Mouse (Mus musculus) lung, embryonic 14.5 days (tissue): ENCODE data around the gene Atad1. TPM values are rescaled to one million over a fixed set of nuclear protein-coding genes. Genes with fewer than 3 reads are reported as not detected.
A peak's percentile ranks its signal among the peaks of the same experiment; 100 is the strongest.

Experiments used
- ATAC-seq: fragments of 200-750 bp; cut with Nextera tagmentation; 2 replicates; pipeline ENCODE4 v1.8.0; 2017; ENCODE audit warnings: mild to moderate bottlenecking, moderate TSS enrichment, moderate library complexity; ENCODE audit not compliant: insufficient read depth
- DNase-seq: peaks from one replicate; pipeline ENCODE4 v3.0.0-alpha.2; 2015
- H3K27ac ChIP-seq: fragments of 300-500 bp; sonication (generic); 2 replicates; pipeline ENCODE4 v1.5.1; 2014; ENCODE audit warnings: low read depth, mild to moderate bottlenecking, moderate library complexity
- H3K27me3 ChIP-seq: fragments of 300-500 bp; sonication (generic); 2 replicates; pipeline ENCODE4 v1.6.1; 2014; ENCODE audit warnings: low read length, control low read depth; ENCODE audit not compliant: insufficient read depth
- H3K36me3 ChIP-seq: fragments of 300-500 bp; sonication (generic); 2 replicates; pipeline ENCODE4 v1.6.1; 2014; ENCODE audit warnings: control low read depth; ENCODE audit not compliant: insufficient read depth
- H3K4me1 ChIP-seq: fragments of 300-500 bp; sonication (generic); 2 replicates; pipeline ENCODE4 v1.6.1; 2014; ENCODE audit warnings: antibody characterized with exemption, control low read depth; ENCODE audit not compliant: insufficient read depth
- H3K4me2 ChIP-seq: fragments of 300-500 bp; sonication (generic); 2 replicates; pipeline ENCODE4 v1.6.1; 2014; ENCODE audit warnings: mild to moderate bottlenecking
- H3K4me3 ChIP-seq: fragments of 300-500 bp; sonication (generic); 2 replicates; pipeline ENCODE4 v1.5.1; 2014; ENCODE audit warnings: low read depth, low read length
- H3K9ac ChIP-seq: fragments of 300-500 bp; sonication (generic); 2 replicates; pipeline ENCODE4 v1.6.1; 2014
- H3K9me3 ChIP-seq: fragments of 300-500 bp; sonication (generic); 2 replicates; pipeline ENCODE4 v1.6.1; 2016; ENCODE audit warnings: low read depth, low read length, control low read depth
- CTCF ChIP-seq: IDR thresholded peaks from 2 replicates; pipeline ENCODE4 v1.5.1; 2016; ENCODE audit warnings: antibody characterized with exemption, low read depth
- WGBS: fragments of 180-500 bp; shearing (Covaris S2); extraction: QIAGEN DNeasy Blood & Tissue Kit; methylation state at CpG from one replicate; pipeline ENCODE4 v1.1.7; 2014; 5-methylcytosine and 5-hydroxymethylcytosine counted together
- polyA plus RNA-seq: library from polyadenylated mRNA; unstranded; fragments of >200 nt; fragmentation: Nextera tagmentation; extraction: Ambion mirVana; gene quantifications from 2 replicates; pipeline ENCODE4 v1.2.1, GENCODE M21; 2014

Gene Atad1
- polyA plus RNA-seq, 1 experiment from 2014 or later = 67.6 TPM

GRCm38 (mm10) chr19:32749425-32749824, 9.8 kb upstream of the Atad1 start:
- no peak overlapping the region for H3K4me3 ChIP-seq
- peak; percentile 53 for TF ChIP-seq CTCF
- H3K9ac ChIP-seq = no peak overlapping the region
- peak; percentile 73 for DNase-seq
- no peaks in the 10 kb centered on the region for H3K27me3 ChIP-seq
- ATAC-seq = no peak
- H3K36me3 ChIP-seq = no peaks in the 10 kb centered on the region
- H3K4me2 ChIP-seq = no peak overlapping the region
- no peak overlapping the region for H3K27ac ChIP-seq
- no peaks in the 10 kb centered on the region for H3K9me3 ChIP-seq
- WGBS = 22% methylated on average over 6 of the region's 6 CpGs
- H3K4me1 ChIP-seq = no peaks in the 10 kb centered on the region

GRCm38 (mm10) chr19:32740641-32741345, 1.2 kb upstream of the Atad1 start:
- Histone ChIP-seq H3K4me3 (no peak overlapping the region), H3K9me3 (no peaks in the 10 kb centered on the region), H3K36me3 (no peaks in the 10 kb centered on the region), H3K4me1 (no peaks in the 10 kb centered on the region), H3K27ac (no peak overlapping the region), H3K9ac (no peak overlapping the region), H3K27me3 (no peaks in the 10 kb centered on the region), H3K4me2 (no peak overlapping the region)
- 88% methylated on average over 4 of the region's 4 CpGs for WGBS
- DNase-seq (no peak), ATAC-seq (no peak)
- TF ChIP-seq CTCF = no peak

GRCm38 (mm10) chr19:32737844-32738243, 1.7 kb downstream of the Atad1 start:
- TF ChIP-seq CTCF = no peak
- DNase-seq (no peak), ATAC-seq (no peak)
- Histone ChIP-seq H3K9me3 (no peaks in the 10 kb centered on the region), H3K4me1 (no peaks in the 10 kb centered on the region), H3K36me3 (no peaks in the 10 kb centered on the region), H3K9ac (no peak overlapping the region), H3K27ac (no peak overlapping the region), H3K27me3 (no peaks in the 10 kb centered on the region), H3K4me3 (no peak overlapping the region), H3K4me2 (no peak overlapping the region)
- 81% methylated on average over 7 of the region's 7 CpGs for WGBS

- Histone ChIP-seq H3K9ac (no peak overlapping the region), H3K9me3 (no peaks in the 10 kb centered on the region), H3K4me3 (no peak overlapping the region), H3K27ac (no peak overlapping the region), H3K27me3 (no peaks in the 10 kb centered on the region), H3K36me3 (no peaks in the 10 kb centered on the region), H3K4me2 (no peak overlapping the region), H3K4me1 (no peaks in the 10 kb centered on the region)
- DNase-seq = no peak
- no peak for TF ChIP-seq CTCF
- ATAC-seq = no peak
Observed at GRCm38 (mm10) chr19:32732922-32733321, 6.7 kb downstream of the Atad1 start.

GRCm38 (mm10) chr19:32729785-32730184, 9.8 kb downstream of the Atad1 start:
- H3K27ac ChIP-seq = no peak overlapping the region
- no peaks in the 10 kb centered on the region for H3K36me3 ChIP-seq
- H3K4me2 ChIP-seq = no peak overlapping the region
- ATAC-seq (no peak), DNase-seq (no peak)
- no peaks in the 10 kb centered on the region for H3K9me3 ChIP-seq
- TF ChIP-seq CTCF = no peak
- H3K9ac ChIP-seq = no peak overlapping the region
- no peak overlapping the region for H3K4me3 ChIP-seq
- peaks cover 10% of the 10 kb centered on the region for H3K27me3 ChIP-seq
- H3K4me1 ChIP-seq = 0 out of 2 replicates have a peak, but pooled peaks cover 3% of the 10 kb centered on the region
- 85% methylated on average over 4 of the region's 4 CpGs for WGBS

GRCm38 (mm10) chr19:32726451-32727325, 12.9 kb downstream of the Atad1 start:
- no peaks in the 10 kb centered on the region for H3K36me3 ChIP-seq
- DNase-seq = peak; percentile 13
- 5% methylated on average over 22 of the region's 22 CpGs for WGBS

GRCm38 (mm10) chr19:32723817-32724216, 15.8 kb downstream of the Atad1 start:
- TF ChIP-seq CTCF = no peak
- DNase-seq (no peak), ATAC-seq (no peak)
- H3K9me3 ChIP-seq = no peaks in the 10 kb centered on the region; the same call in 1 of the 2 replicates
- 32% methylated on average over 7 of the region's 7 CpGs for WGBS
- no peaks in the 10 kb centered on the region for H3K36me3 ChIP-seq
- no peak overlapping the region for H3K9ac ChIP-seq
- H3K4me3 ChIP-seq = no peak overlapping the region
- peaks cover 10% of the 10 kb centered on the region for H3K27me3 ChIP-seq
- 0 out of 2 replicates have a peak, but pooled peaks cover 3% of the 10 kb centered on the region for H3K4me1 ChIP-seq
- no peak overlapping the region for H3K27ac ChIP-seq
- no peak overlapping the region for H3K4me2 ChIP-seq

More at GRCm38 (mm10) chr19:32726451-32727325, 12.9 kb downstream of the Atad1 start:
- H3K4me2 ChIP-seq = peak overlapping the region; percentile 32
- no peak overlapping the region for H3K27ac ChIP-seq
- no peaks in the 10 kb centered on the region for H3K9me3 ChIP-seq
- no peak for TF ChIP-seq CTCF
- ATAC-seq = no peak
- H3K9ac ChIP-seq = no peak overlapping the region
- 0 out of 2 replicates have a peak, but pooled peaks cover 3% of the 10 kb centered on the region for H3K4me1 ChIP-seq
- H3K4me3 ChIP-seq = no peak overlapping the region; the same call in 1 of the 2 replicates
- peaks cover 10% of the 10 kb centered on the region for H3K27me3 ChIP-seq
